Mouse (Mus musculus) liver, embryonic 14.5 days (tissue): ENCODE results near the gene Gpr149.

Source experiments
- CTCF ChIP-seq: IDR thresholded peaks from 2 replicates; pipeline ENCODE4 v1.5.1; 2016; ENCODE audit warnings: antibody characterized with exemption, low read depth, control low read depth
- EP300 ChIP-seq: IDR thresholded peaks from 2 replicates; pipeline ENCODE4 v1.6.1; 2016; ENCODE audit warnings: antibody characterized with exemption, low read depth

DNA sequence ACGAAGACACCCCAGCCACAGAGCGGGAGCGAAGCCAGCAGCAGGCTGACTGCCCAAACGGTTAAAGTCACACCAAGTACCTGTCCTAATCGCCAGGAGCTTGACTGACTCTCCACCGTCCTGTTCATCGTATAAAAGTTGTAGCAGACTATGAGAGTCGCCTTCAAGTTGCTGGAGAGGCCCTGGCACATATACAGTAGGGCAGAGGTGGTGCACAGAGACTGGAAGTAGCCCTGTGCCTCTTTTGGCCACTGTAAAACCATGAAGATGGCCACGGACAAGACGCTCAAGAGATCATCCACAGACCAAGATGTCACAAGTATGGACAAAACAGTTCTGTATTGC, 921 bp downstream of the Gpr149 start:
- TF ChIP-seq CTCF (no peak), EP300 (no peak)
